Mouse (Mus musculus) induced T-regulatory cell, adult 2 months (primary cell): ENCODE results near the gene Map7d1.

Experiments
- DNase-seq: peaks from one replicate; pipeline ENCODE4 v3.0.0-alpha.2; 2012; ENCODE audit warnings: low read depth

Map7d1 gene

GRCm38 (mm10) chr4:126201514-126202302 is 54.4 kb downstream of the Map7d1 start:
- DNase-seq = peak; percentile 87

- peak; percentile 20 for DNase-seq
These were observed 55.5 kb downstream of the Map7d1 start for GRCm38 (mm10) chr4:126200656-126201055.

- DNase-seq = no peak
These were observed 56.1 kb downstream of the Map7d1 start for GRCm38 (mm10) chr4:126200036-126200435.

GRCm38 (mm10) chr4:126199556-126199955 is 56.6 kb downstream of the Map7d1 start:
- peak; percentile 28 for DNase-seq

- DNase-seq = peak; percentile 59
These were observed 58.7 kb downstream of the Map7d1 start for GRCm38 (mm10) chr4:126197485-126197884.

GRCm38 (mm10) chr4:126194916-126195315 is 61.2 kb downstream of the Map7d1 start:
- peak; percentile 43 for DNase-seq

- peak; percentile 46 for DNase-seq
These were observed 61.9 kb downstream of the Map7d1 start for GRCm38 (mm10) chr4:126194216-126194615.

GRCm38 (mm10) chr4:126190636-126191035 is 65.5 kb downstream of the Map7d1 start:
- no peak for DNase-seq

GRCm38 (mm10) chr4:126187096-126187495 is 69.0 kb downstream of the Map7d1 start:
- DNase-seq = no peak

GRCm38 (mm10) chr4:126183034-126183433 is 73.1 kb downstream of the Map7d1 start:
- DNase-seq = no peak
